Mouse (Mus musculus) bone marrow, adult 2 months (tissue): Measurements from ENCODE around the gene Abi2.

Experiments used
- CTCF ChIP-seq: fragments of 200-500 bp; IDR thresholded peaks from 2 replicates; pipeline ENCODE4 v1.5.1; 2011; ENCODE audit warnings: low read length, control low read depth; ENCODE audit not compliant: control insufficient read depth, insufficient read depth
- POLR2A ChIP-seq: fragments of 200-500 bp; IDR thresholded peaks from 2 replicates; pipeline ENCODE4 v1.6.1; 2011; ENCODE audit warnings: low read depth, mild to moderate bottlenecking, control low read depth, low read length, borderline replicate concordance; ENCODE audit not compliant: control insufficient read depth

GRCm38 (mm10) chr1:60493421-60493820 lies 84.0 kb downstream of the Abi2 start:
- TF ChIP-seq POLR2A (no peak), CTCF (no peak)
